Mouse (Mus musculus) ES-E14 (cell line): ENCODE data around the gene Arid5b. TPM values are rescaled to one million over a fixed set of nuclear protein-coding genes. Genes with fewer than 3 reads are reported as not detected.

Source experiments
- DNase-seq: peaks from one replicate; pipeline ENCODE4 v3.0.0-alpha.2; 2013; ENCODE audit warnings: low read depth, low spot score
- H3K27ac ChIP-seq: 2 replicates; pipeline ENCODE4 v1.5.1; 2012; ENCODE audit warnings: low read depth, mild to moderate bottlenecking, low read length, moderate library complexity, mixed read lengths; ENCODE audit not compliant: poor library complexity, insufficient read depth, severe bottlenecking
- H3K36me3 ChIP-seq: 2 replicates; pipeline ENCODE4 v1.6.1; 2012; ENCODE audit warnings: mild to moderate bottlenecking, low read length, moderate library complexity, mixed read lengths; ENCODE audit not compliant: control insufficient read depth, poor library complexity, insufficient read depth, severe bottlenecking
- H3K4me1 ChIP-seq, 2 experiments: fragments of 150-350 bp in 1 of 2; sonication (generic) in 1 of 2; 2 replicates each; pipeline ENCODE4 v1.6.1; 2012; ENCODE audit warnings: low read length in 2 of 2, mild to moderate bottlenecking in 1 of 2, mixed read lengths in 1 of 2; ENCODE audit not compliant: control insufficient read depth in 2 of 2, insufficient read depth in 2 of 2, poor library complexity in 1 of 2
- H3K4me3 ChIP-seq, 2 experiments: fragments of 150-350 bp in 1 of 2; sonication (generic) in 1 of 2; 2 replicates each; pipeline ENCODE4 v1.5.1; 2012; ENCODE audit warnings: low read length in 2 of 2, low read depth in 1 of 2, mild to moderate bottlenecking in 1 of 2, mixed read lengths in 1 of 2; ENCODE audit not compliant: insufficient read depth in 1 of 2, poor library complexity in 1 of 2, severe bottlenecking in 1 of 2
- H3K9ac ChIP-seq: 2 replicates; pipeline ENCODE4 v1.6.1; 2012; ENCODE audit warnings: low read depth, mild to moderate bottlenecking, low read length, mixed read lengths; ENCODE audit not compliant: poor library complexity, insufficient read depth, severe bottlenecking
- H3K9me3 ChIP-seq: fragments of 150-350 bp; sonication (generic); 2 replicates; pipeline ENCODE4 v1.6.1; 2012; ENCODE audit warnings: low read depth, mild to moderate bottlenecking, low read length; ENCODE audit not compliant: control insufficient read depth, insufficient read depth
- CHD2 ChIP-seq: IDR thresholded peaks from 2 replicates; pipeline ENCODE4 v1.6.1; 2014; ENCODE audit warnings: mild to moderate bottlenecking, low read depth, low read length, inconsistent platforms
- HCFC1 ChIP-seq: IDR thresholded peaks from 2 replicates; pipeline ENCODE4 v1.6.1; 2012; ENCODE audit warnings: low read length, inconsistent platforms, borderline replicate concordance; ENCODE audit not compliant: insufficient read depth
- MAFK ChIP-seq: IDR thresholded peaks from 2 replicates; pipeline ENCODE4 v1.6.1; 2014; ENCODE audit warnings: mild to moderate bottlenecking, low read depth, low read length, inconsistent platforms; ENCODE audit not compliant: insufficient read depth
- ZC3H11A ChIP-seq: IDR thresholded peaks from 2 replicates; pipeline ENCODE4 v1.6.1; 2012; ENCODE audit warnings: low read depth, mild to moderate bottlenecking, inconsistent platforms, low read length, borderline replicate concordance
- ZNF384 ChIP-seq: IDR thresholded peaks from 2 replicates; pipeline ENCODE4 v1.6.1; 2012; ENCODE audit warnings: low read depth, low read length, inconsistent platforms
- in situ Hi-C, 2 experiments: fragments of 600-800 bp; cut with MboI; formaldehyde crosslinking; loops; one replicate each; pipeline ENCODE4 v1.15.1; 2025; ENCODE audit warnings: low sequenced_read_pairs in 2 of 2, inconsistent platforms in 1 of 2; ENCODE audit not compliant: unreplicated experiment in 2 of 2
- total RNA-seq: library from RNA; depleted of rRNA; stranded (reverse); fragments of 300-350 nt; gene quantifications from 2 replicates; pipeline ENCODE4 v1.2.3, GENCODE M21; 2012

The Arid5b gene
- total RNA-seq, 1 experiment: 26.2 TPM

GRCm38 (mm10) chr10:68196324-68196723 lies 82.2 kb downstream of the Arid5b start:
- Histone ChIP-seq H3K9ac (no peak overlapping the region), H3K4me1 (peaks cover 0 to 2% of the 10 kb centered on the region in 2 experiments; a peak in 1 of 4 replicates), H3K4me3 (peak overlapping the region in 1 of 2 experiments; percentile 1; a peak in 1 of 4 replicates), H3K9me3 (no peaks in the 10 kb centered on the region), H3K36me3 (no peaks in the 10 kb centered on the region), H3K27ac (no peak overlapping the region)
- DNase-seq: no peak
- in situ Hi-C loops: no loop called here
- no peak for TF ChIP-seq CHD2
- TF ChIP-seq HCFC1: no peak
- TF ChIP-seq ZNF384: no peak
- TF ChIP-seq ZC3H11A: no peak
- TF ChIP-seq MAFK: no peak

- H3K9me3 ChIP-seq: no peaks in the 10 kb centered on the region
Measured at GRCm38 (mm10) chr10:68193561-68193960, 85.0 kb downstream of the Arid5b start.

DNA sequence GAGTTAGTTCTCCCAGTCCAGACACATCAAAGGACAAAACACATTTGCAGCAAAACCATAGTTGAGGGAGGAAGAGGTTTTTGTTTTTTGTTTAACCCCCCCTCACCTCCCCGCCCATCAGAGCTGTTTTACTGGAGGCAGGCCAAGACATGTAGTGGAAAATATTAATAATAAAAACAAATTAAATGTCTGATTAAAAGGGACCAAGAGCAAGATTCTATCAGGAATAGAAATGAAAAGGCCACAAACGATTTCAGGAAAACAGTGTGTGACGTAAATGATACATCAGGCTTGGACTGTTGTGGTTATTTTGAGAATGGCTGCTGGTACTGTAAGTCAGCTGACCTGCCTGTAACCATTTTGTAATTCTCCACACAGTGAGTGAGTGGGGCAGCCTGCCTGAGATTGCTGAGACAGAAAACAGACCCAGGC lies 85.7 kb downstream of the Arid5b start:
- no peaks in the 10 kb centered on the region for H3K36me3 ChIP-seq
- H3K9me3 ChIP-seq: no peaks in the 10 kb centered on the region
- TF ChIP-seq ZC3H11A (no peak), CHD2 (no peak), HCFC1 (no peak), ZNF384 (no peak), MAFK (no peak)
- H3K9ac ChIP-seq: no peak overlapping the region
- peaks cover 0 to 2% of the 10 kb centered on the region in 2 experiments; a peak in 1 of 4 replicates for H3K4me1 ChIP-seq
- H3K27ac ChIP-seq: no peak overlapping the region
- H3K4me3 ChIP-seq: no peak overlapping the region
- in situ Hi-C loops: no loop called here
- DNase-seq: no peak

More at GRCm38 (mm10) chr10:68193561-68193960, 85.0 kb downstream of the Arid5b start:
- TF ChIP-seq ZC3H11A: no peak
- TF ChIP-seq ZNF384: no peak
- no peak for TF ChIP-seq HCFC1
- no peak for TF ChIP-seq MAFK
- TF ChIP-seq CHD2: no peak
- in situ Hi-C loops: no loop called here
- H3K27ac ChIP-seq: no peak overlapping the region
- H3K4me3 ChIP-seq: no peak overlapping the region
- no peak for DNase-seq
- H3K4me1 ChIP-seq: peaks cover 0 to 2% of the 10 kb centered on the region in 2 experiments; a peak in 1 of 4 replicates
- no peaks in the 10 kb centered on the region for H3K36me3 ChIP-seq
- no peak overlapping the region for H3K9ac ChIP-seq

- DNase-seq: no peak
- TF ChIP-seq ZNF384 (0 out of 2 replicates have a peak, but pooled peaks have one; percentile 35), MAFK (no peak)
- Histone ChIP-seq H3K9me3 (no peaks in the 10 kb centered on the region), H3K9ac (no peak overlapping the region), H3K27ac (no peak overlapping the region), H3K4me1 (peaks cover 0 to 2% of the 10 kb centered on the region in 2 experiments; a peak in 1 of 4 replicates), H3K4me3 (no peak overlapping the region), H3K36me3 (no peaks in the 10 kb centered on the region)
- in situ Hi-C loops: no loop called here
Measured at GRCm38 (mm10) chr10:68191691-68192380, 86.7 kb downstream of the Arid5b start.

DNA sequence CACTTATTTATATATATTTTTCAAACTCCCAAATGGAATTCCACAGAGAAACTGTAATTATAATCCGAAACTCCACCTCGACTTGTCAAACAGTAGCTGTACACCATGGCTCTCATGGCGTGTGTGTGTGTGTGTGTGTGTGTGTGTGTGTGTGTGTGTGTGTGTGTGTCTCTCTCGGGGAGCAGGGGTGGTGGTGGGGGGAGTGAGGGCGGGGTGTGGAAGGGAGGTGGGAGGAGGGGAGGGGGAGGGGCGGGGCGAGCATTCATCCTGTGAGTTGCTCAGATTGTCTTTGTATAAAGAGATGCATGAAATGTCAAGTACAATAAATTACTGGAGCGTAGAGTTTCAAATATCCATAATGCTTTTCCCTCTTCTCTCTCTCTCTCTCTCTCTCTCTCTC lies 87.4 kb downstream of the Arid5b start:
- H3K27ac ChIP-seq: no peak overlapping the region
- in situ Hi-C loops: no loop called here

More for the DNA sequence above, 87.4 kb downstream of the Arid5b start:
- H3K9ac ChIP-seq: no peak overlapping the region
- DNase-seq: no peak
- H3K4me1 ChIP-seq: no peaks in the 10 kb centered on the region
- H3K9me3 ChIP-seq: no peaks in the 10 kb centered on the region
- no peak overlapping the region for H3K4me3 ChIP-seq
- no peaks in the 10 kb centered on the region for H3K36me3 ChIP-seq
- TF ChIP-seq ZC3H11A (no peak), CHD2 (no peak), HCFC1 (no peak), MAFK (no peak), ZNF384 (no peak)
